Mouse (Mus musculus) hematopoietic stem cell, adult 5-6 weeks (primary cell): ENCODE data around the gene Uqcrh. TPM values are rescaled to one million over a fixed set of nuclear protein-coding genes. Genes with fewer than 3 reads are reported as not detected.

ENCODE experiments used
- ATAC-seq, 2 experiments: fragments of 125-278 bp in 1 of 2; replicated peaks in 1 of 2; 2 replicates each; pipeline ENCODE4 v1.8.0; 2016 to 2017; ENCODE audit warnings: inconsistent platforms in 2 of 2, mild to moderate bottlenecking in 2 of 2, moderate number of reproducible peaks in 2 of 2, low read depth in 1 of 2, moderate TSS enrichment in 1 of 2; ENCODE audit not compliant: low FRiP score in 2 of 2, poor library complexity in 2 of 2, severe bottlenecking in 2 of 2, insufficient read depth in 1 of 2, low TSS enrichment in 1 of 2
- total RNA-seq: library from RNA; stranded (forward); fragments of 172-1452, 232-1000 nt; gene quantifications from 2 replicates; pipeline ENCODE4 v1.2.3, GENCODE M21; 2017

Uqcrh gene
- 259 and 445 TPM in 2 replicates for total RNA-seq

DNA sequence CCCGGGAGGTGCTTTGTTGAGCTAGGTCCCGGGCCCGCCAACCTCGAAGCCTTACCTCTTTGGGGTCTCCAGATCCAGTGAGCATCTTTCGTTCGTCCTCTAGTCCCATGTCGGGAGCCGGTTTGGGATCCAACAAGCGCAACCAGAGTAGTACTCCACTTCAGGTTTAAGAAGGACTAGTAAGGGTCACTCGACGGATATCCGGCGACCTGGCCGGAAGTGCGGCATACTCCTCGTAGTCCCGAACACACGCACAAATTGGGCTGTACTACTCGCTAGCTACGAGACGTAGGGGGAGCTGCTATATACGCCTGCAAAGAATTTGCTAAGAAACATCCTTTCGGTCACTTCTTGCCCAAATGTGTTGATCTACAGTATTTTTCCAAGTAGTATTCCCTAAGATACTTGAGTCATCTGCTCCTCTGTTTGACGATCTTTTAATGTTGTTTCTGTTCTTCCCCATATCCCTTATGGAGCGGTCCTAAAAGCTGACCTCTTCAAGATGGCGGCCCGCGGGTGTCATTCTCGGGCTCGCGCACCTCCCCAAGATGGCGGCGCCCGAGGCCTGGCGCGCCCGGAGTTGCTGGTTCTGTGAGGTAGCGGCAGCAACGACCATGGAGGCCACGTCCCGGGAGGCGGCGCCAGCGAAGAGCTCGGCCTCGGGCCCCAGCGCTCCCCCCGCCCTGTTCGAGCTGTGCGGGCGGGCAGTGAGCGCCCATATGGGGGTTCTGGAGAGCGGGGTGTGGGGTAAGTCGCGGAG lies at the start of gene Uqcrh, which contains the start of gene Lrrc41:
TSS of gene Uqcrh (minus strand) at position 211 of the 760 bp plus-strand sequence.
TSS of gene Lrrc41 (plus strand) at position 409 of the 760 bp plus-strand sequence.
- ATAC-seq = peak; percentile 87 to 89

GRCm38 (mm10) chr4:116123602-116124519 lies 49.0 kb upstream of the Uqcrh start, which contains the start of the genes Rad54l and Pomgnt1:
Rad54l (minus strand) TSS chr4:116123690.
Pomgnt1 (plus strand) TSS chr4:116123840.
- peak; percentile 97 to 98 for ATAC-seq

DNA sequence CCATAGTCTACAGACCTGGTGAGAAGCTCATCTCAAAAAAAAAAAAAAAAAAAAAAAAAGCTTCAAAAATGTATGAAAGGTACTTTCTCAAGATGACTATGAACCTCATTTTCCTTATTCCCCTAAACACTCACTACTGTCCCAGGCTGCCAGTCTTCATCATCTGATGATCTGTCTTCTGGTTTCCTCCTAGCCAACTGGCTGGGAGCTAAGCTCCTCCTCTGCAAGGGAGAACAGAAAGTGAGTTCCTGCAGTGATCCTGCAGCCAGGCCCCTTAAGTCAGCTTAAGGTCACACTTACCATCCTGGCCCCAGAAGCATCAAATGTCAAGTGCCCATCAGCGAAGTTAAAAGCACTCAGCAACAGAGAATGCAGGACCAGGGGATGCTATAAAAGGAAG lies 47.9 kb upstream of the Uqcrh start:
- ATAC-seq = peak in 1 of 2 experiments; percentile 17; a peak in 1 of 4 replicates

GRCm38 (mm10) chr4:116111486-116111885 lies 36.6 kb upstream of the Uqcrh start:
- no peak for ATAC-seq

GRCm38 (mm10) chr4:116110695-116111094 lies 35.8 kb upstream of the Uqcrh start:
- ATAC-seq = no peak

DNA sequence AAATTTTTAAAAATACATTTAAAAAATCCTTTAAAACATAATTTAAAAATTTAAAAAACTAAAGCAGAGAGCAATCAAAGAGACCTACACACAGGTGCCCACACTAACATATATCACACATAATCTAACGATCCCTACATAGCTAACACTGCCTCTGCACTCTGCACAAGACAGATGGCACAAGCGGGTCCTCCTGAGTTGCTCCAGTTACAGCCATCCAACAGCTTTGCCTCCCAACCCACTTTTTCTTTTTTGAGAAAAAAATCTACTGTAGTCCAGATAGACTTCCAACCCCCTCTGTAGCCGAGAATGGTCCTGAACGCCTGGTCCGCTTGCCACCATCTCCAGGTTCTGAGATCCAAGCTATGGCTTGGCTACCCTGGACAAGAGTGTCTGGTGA lies 30.4 kb upstream of the Uqcrh start:
- ATAC-seq = no peak

- ATAC-seq = no peak
These were observed 26.1 kb upstream of the Uqcrh start for GRCm38 (mm10) chr4:116100959-116101358.

DNA sequence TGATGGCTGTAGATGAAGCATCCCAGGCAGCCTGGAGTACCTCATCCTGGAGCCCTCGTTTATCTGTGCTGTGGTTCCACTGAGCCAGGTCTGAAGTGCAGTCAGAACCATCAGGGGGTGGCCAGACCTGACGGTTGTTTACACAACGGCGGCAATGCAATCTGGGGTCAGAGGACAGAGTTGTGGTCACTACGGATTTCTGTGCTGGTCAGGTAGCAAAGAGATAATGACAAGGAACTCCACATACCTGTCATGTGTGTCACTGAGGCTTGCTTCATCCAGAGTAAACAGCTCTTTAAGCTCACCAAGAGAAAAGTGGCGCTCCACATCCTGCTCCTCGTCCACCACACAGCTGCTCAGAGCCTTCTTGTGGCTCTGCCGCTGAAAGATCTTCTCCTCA lies 22.3 kb upstream of the Uqcrh start:
- no peak for ATAC-seq

- ATAC-seq = no peak
These were observed 21.4 kb upstream of the Uqcrh start for GRCm38 (mm10) chr4:116096291-116096690.

- ATAC-seq = no peak; a peak in 1 of 4 replicates
These were observed 13.8 kb upstream of the Uqcrh start for GRCm38 (mm10) chr4:116088510-116089249.

DNA sequence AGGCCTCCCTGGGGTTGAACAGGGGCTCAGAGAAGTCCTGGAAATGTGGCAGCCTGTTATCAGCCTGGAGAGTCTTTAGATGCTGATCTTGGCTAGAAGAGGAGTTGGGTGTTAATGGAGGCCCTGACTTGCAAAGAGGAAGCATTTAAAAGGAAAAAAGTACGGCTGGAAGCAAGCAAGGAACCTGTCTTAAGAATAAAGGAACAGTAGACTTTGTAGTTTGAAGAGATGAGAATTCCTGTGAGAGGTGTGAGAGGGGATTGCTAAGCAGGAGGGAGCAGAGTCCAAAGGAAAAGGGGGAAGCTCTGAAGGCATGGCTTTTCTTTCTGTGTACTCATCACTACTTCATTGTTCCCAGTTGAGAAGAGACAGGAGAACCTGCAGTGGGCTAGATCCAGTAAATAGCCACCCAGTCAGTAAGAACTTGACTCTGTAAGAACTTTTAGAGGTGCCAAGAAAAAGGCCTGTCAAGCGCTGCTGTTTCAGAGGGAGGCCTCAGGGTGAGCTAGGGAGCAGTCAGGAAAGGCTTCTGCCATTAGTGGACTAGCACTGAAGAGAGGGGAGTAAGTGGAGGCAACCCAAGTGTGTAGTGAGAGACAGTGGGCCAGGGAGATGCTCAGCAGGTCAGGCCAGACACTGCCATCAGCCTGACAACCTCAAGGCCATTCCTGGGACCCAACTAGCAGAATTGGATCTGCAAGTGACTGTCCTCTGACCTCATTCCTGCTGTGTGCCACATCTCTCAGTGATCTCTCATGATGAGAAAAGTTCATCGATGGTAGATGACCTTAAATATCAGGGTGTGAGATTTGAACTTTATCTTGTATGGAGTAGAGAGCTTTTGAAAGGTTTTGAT lies 2.6 kb upstream of the Uqcrh start:
- no peak for ATAC-seq

GRCm38 (mm10) chr4:116076369-116077231 lies 1.7 kb upstream of the Uqcrh start:
- peak in 1 of 2 experiments; percentile 16; a peak in 1 of 4 replicates for ATAC-seq

GRCm38 (mm10) chr4:116075631-116076368 lies 929 bp upstream of the Uqcrh start:
- peak; percentile 24 to 43; a peak in 1 of 4 replicates for ATAC-seq

DNA sequence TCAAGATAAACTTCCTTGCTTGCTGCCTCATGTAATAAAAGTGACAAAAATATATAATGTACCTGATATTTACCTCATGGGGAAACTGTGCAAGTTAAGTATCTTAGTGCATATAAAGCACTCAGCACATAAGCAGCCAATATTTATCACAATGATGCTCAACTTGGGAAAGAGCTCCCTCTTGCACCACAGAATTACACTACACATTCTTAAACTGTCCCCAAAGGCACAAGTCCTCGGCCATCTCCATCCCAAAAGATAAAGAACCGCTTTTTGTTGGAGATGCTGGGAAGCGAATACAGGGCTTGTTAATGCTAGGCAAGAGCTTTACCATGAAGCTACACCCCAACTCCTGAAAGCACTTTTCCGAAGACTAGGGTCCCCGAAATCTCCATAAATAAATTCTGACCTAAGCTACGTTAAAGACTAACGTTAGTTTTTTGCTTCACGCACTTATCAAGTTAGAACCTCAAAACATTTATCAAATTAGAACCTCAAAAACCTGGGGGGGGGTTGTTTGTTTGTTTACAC lies 661 bp downstream of the Uqcrh start:
- no peak for ATAC-seq

- ATAC-seq = no peak
These were observed 1.7 kb downstream of the Uqcrh start for GRCm38 (mm10) chr4:116073146-116073545.
